Mouse (Mus musculus): ENCODE data around the gene Cd300lf.

The Cd300lf gene

GRCm38 (mm10) chr11:115106638-115107037 lies 27.2 kb downstream of the Cd300lf start:
- DNase-seq (ENCODE audit: low read depth, low spot score): peak; percentile 91

GRCm38 (mm10) chr11:115104769-115105563 lies 28.8 kb downstream of the Cd300lf start:
- DNase-seq (ENCODE audit: low read depth, low spot score): peak; percentile 83

DNA sequence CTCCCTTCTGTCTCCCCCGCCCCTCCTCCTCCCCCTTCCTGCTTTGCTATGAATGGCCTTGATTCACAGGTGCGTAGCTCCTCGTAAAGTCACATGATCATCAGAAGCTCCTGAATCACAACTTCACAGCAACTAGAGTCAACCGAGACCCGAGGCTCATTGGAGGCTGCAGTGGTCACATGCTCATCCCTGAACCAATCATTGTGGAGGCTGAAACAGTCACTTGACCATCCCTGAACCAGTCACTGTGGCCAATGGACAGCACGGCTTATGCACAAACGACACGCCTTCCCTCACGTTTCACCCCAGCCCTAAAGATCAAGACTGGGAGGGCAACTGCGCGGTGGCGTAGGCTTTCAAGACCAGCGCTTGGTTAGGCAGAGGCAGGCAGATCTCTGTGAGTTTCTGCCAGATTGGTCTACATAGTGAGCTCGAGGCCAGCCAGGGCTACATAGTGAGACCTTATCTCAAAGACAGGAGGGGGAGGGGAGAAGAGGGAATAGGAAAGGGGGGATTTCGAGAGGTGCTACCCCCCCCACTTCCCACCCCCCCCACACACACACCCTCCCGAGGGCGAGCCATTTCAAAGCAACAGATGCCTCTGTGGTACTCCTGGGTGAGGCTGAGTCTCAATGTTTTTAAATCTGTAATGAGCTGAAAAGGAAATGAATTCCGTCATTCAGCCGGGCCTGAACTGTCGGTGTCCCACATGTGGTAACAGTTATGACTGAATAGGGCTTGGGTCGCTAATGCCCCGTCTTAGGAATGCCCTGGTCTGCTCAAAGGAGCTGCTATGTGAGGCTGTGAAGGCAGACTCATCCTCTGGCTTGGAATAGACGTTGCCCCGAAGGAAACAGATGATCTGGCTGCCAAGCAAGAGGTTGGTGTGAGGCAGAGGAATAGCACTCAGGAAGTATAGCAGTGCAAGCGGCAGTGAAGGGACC lies 30.1 kb downstream of the Cd300lf start:
- DNase-seq (ENCODE audit: low read depth, low spot score): peak; percentile 98

GRCm38 (mm10) chr11:115102116-115102515 lies 31.7 kb downstream of the Cd300lf start:
- DNase-seq (ENCODE audit: low read depth, low spot score): peak; percentile 88

DNA sequence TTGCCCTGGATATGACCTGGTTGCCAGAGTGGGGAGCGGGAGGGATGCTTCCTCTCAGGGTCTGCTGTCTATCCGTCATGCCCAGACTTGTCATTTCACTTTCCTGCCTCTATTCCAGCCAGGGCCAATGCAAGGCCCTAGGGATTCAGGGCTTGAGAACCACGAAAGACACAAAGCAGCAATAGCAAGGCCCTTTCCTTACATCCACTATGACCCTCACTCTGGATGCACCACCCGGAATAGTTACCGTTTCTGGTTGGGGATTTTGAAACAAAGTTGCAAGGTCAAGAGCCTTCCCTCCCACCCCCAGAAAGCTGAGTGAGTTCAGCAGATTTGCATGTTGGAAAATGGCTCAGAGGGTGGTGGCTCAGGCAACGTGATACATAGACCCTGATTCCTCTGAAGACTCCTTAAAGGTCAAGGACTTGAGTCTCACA lies 32.2 kb downstream of the Cd300lf start:
- no peak for DNase-seq (ENCODE audit: low read depth, low spot score)

- DNase-seq (ENCODE audit: low read depth, low spot score): no peak
Measured at GRCm38 (mm10) chr11:115100741-115101140, 33.1 kb downstream of the Cd300lf start.

- DNase-seq (ENCODE audit: low read depth, low spot score): peak; percentile 84
Measured at GRCm38 (mm10) chr11:115100032-115100621, 33.7 kb downstream of the Cd300lf start.

GRCm38 (mm10) chr11:115099241-115099840 lies 34.5 kb downstream of the Cd300lf start:
- DNase-seq (ENCODE audit: low read depth, low spot score): peak; percentile 86

DNA sequence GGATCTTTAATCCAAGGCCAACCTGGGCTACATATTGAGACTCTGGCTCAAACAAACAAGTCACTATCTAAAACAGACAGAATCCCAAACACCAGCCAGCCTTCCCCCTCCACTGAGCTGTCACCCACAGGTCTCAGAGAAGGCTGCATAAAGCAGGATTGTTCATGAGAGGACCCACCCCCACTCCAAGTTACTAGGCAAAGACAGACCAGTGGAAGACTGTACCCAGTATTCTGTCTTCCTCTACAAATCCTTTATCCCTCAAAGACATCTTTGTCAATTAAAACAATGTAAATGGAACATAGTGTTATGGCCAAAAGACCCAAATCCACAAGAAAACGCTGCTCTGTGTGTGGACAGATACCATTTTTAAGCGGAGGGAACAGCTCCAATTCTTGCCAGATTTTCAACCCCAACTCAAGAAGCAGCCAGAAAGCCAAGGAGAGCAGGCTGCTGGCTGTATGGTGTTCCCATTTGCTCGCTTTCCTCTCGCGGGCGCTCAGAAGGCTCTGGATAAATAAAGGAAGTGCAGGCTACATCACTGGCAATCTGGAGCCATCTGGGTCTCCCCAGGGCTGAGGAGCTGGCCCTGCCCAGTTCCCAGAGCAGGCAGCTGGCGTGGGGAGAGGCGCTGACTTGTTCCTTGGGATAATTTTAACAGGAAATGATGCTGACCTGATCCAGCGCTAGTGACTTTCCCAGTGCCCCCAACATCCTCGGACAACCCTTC lies 35.4 kb downstream of the Cd300lf start:
- DNase-seq (ENCODE audit: low read depth, low spot score): no peak

- no peak for DNase-seq (ENCODE audit: low read depth, low spot score)
Measured at GRCm38 (mm10) chr11:115092140-115092539, 41.7 kb downstream of the Cd300lf start.

DNA sequence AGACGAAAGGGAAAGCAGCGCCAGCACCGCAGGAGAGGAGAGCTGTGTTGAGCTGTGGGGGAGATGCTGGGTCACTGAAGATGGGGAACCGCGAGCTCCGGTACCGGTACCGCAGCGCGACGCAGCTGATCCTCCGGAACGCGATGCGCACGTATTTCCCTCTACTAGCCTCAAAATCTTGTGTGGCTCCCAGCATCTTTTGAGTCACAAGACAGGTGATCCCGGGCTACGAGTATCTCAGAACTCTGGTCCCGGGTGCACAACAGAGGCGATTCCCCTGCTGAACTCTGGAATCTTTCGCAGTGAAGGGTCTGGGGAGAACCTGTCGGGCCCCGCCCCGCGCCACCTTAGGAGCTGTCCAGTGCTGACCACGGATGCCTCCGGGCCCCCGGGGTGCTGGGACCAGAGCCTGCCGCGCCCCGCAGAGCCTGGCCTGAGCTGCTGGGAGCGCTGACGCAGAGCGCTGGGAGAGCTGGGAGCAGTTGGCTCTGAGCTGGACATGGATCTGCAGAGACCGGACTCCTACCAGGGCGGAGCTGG lies 42.4 kb downstream of the Cd300lf start, which contains the start of gene Rab37:
Rab37 (plus strand) TSS at position 70 of the 540 bp plus-strand sequence.
- no peak for DNase-seq (ENCODE audit: low read depth, low spot score)

DNA sequence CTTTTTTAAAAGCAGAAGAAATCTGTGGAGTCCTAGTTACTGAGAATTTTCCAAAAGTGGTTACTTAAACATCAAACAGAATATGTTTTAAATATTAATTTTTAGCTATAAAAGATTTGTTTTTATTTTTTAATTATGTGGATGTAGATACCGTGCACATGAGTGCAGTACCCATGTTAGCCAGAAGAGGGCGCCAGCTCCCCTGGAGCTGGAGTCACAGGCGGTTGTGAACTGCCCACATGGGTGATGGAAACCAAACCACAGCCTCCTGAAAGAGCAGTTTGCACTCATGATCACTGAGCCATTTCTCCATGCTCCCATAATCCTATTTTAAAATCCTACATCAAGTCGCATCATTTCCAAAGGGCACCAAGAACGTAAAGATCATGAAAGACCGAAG lies 43.9 kb downstream of the Cd300lf start:
- peak; percentile 54 for DNase-seq (ENCODE audit: low read depth, low spot score)

- DNase-seq (ENCODE audit: low read depth, low spot score): no peak
Measured at GRCm38 (mm10) chr11:115086213-115086612, 47.6 kb downstream of the Cd300lf start.

GRCm38 (mm10) chr11:115085064-115085463 lies 48.7 kb downstream of the Cd300lf start:
- DNase-seq (ENCODE audit: low read depth, low spot score): no peak

DNA sequence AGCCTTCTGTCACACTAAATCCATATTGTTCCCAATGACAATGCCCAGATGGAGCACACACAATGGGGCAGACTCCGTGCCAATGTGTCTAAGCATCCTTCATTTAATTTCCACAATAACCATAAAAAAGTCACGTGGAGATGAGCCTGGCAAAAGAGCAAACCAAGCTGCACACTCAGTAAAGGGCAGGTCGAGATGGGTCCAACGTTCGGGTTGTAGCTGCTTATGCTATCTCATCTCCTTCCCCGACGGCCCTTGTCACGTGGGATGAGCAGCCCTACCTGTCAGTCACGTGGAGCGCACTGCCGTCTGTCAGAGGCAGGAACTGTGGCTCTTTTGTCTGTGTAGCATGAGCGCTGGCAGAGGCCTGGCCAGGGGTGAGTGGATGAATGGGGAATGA lies 49.2 kb downstream of the Cd300lf start:
- no peak for DNase-seq (ENCODE audit: low read depth, low spot score)

- peak; percentile 73 for DNase-seq (ENCODE audit: low read depth, low spot score)
Measured at GRCm38 (mm10) chr11:115083376-115084139, 50.2 kb downstream of the Cd300lf start.

DNA sequence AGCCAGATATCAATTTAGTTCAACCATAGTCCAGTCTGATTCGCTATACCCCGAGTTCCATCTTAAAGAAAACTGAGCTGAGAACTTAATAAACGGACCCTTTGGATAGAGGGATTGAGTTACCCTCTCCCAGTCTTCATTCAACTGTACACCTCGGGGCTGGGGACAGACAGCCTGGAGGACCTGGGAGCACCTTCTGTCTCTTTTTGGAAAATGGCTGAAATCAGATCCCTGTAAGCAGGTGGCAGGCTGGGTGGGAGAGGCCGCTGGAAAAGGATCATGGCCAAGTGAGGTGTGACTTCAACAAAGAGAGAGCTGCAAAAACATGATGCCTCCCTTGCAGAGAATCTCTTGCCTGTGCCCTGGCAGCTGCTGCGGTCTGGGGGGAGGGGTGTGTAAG lies 51.6 kb downstream of the Cd300lf start:
- no peak for DNase-seq (ENCODE audit: low read depth, low spot score)

DNA sequence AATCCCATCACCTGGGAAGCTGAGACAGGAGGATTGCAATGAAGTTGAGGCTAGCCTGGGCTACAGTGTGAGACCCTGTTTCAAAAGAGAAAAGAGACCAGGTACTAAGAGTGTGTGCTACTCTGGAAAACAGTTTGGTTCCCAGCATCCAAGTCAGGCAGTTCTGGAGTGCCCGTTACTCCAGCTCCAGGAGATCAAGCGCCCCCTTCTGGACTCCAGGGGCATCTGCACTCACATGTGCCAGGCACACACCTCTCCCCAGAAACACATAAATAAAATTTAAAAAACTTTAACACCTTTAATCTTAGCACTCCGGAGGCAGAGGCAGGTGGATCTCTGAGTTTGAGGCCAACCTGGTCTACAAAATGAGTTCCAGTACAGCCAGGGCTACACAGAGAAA lies 52.4 kb downstream of the Cd300lf start:
- no peak for DNase-seq (ENCODE audit: low read depth, low spot score)

DNA sequence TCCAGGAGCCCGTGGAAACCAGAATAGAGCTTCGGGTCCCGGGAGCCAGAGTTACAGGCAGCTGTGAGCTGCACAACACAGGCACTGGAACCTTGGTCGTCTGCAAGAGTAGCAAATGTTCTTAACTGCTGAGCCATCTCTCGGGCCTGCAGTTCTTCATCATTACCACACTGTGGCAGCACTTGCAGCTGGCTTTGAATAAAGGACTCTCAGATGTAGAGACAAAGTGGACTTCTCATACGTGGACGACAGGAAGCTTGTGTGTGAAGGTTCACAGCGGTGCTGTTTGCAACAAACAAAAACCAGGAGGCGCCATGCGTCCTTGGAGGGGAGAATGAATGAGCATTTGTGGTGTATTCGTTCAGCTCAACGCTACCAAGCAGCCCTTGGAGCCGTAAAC lies 52.9 kb downstream of the Cd300lf start:
- peak; percentile 77 for DNase-seq (ENCODE audit: low read depth, low spot score)

- DNase-seq (ENCODE audit: low read depth, low spot score): no peak
Measured at GRCm38 (mm10) chr11:115078680-115079079, 55.1 kb downstream of the Cd300lf start.
